Comparison of ENCODE assay signal across 9 mouse cellular contexts in genomic region chr4:138000682-138001081, GRCm38 (mm10). TPM values are rescaled to one million over a fixed set of nuclear protein-coding genes. Genes with fewer than 3 reads are reported as not detected.
DNase-seq lines count a peak whose midpoint lies in the region; ATAC-seq lines count a peak whose summit lies in the region.
"Had no signal": no experiment of that assay in that cellular context is flagged by ENCODE, and none has a peak within 500 bp of the region (broad histone marks: within the 10 kb centered on the region; RNA-seq: fewer than 3 reads in every experiment).

No protein-coding gene starts in this region.

- no peak for ATAC-seq in midbrain, embryonic 12.5 days (ENCODE audit: low FRiP score, low read depth)
- no peak for ATAC-seq in midbrain, embryonic 11.5 days (ENCODE audit: low FRiP score)

- 75% methylated on average over 7 of the region's 7 CpGs for WGBS in midbrain, embryonic 12.5 days
- 78% methylated on average over 7 of the region's 7 CpGs for WGBS in midbrain, embryonic 11.5 days
- WGBS in heart, embryonic 10.5 days = 42% methylated on average over 7 of the region's 7 CpGs

- H3K9ac ChIP-seq in midbrain, embryonic 12.5 days (replicated peaks) = 0 out of 2 replicates have a peak overlapping the region, but pooled peaks have one; percentile 4
- no peak overlapping the region for H3K9ac ChIP-seq in midbrain, embryonic 11.5 days (ENCODE audit: low read length)
- H3K9ac ChIP-seq: liver, embryonic 13.5 days had no signal

- peaks cover 76% of the 10 kb centered on the region for H3K36me3 ChIP-seq in midbrain, embryonic 12.5 days
- H3K36me3 ChIP-seq in midbrain, embryonic 11.5 days (ENCODE audit: control insufficient read depth, insufficient read depth, low read length) = peaks cover 8% of the 10 kb centered on the region
- peaks cover 81% of the 10 kb centered on the region for H3K36me3 ChIP-seq in heart, embryonic 10.5 days

- peak; percentile 58 to 79 for DNase-seq in adrenal gland, adult (ENCODE audit: inconsistent age in 2 of 2, low spot score in 1 of 2)
- DNase-seq in adrenal gland, adult 18-20 months (ENCODE audit: low spot score in 2 of 2) = no peak
- DNase-seq in midbrain, embryonic 11.5 days (ENCODE audit: low spot score, missing footprints) = no peak
- DNase-seq in heart, embryonic 10.5 days (ENCODE audit: low spot score) = peak; percentile 80
- peak; percentile 54 for DNase-seq in lung, postnatal 36 days
- DNase-seq in ovary, postnatal 10 days (ENCODE audit: low spot score) = no peak
- DNase-seq in left cerebral cortex, adult 8-10 months (ENCODE audit: low spot score in 2 of 2) = no peak
- DNase-seq: liver, embryonic 13.5 days had no signal

- H3K27me3 ChIP-seq in midbrain, embryonic 12.5 days = no peaks in the 10 kb centered on the region
- no peaks in the 10 kb centered on the region for H3K27me3 ChIP-seq in midbrain, embryonic 11.5 days (ENCODE audit: control insufficient read depth, insufficient read depth, low read length)
- H3K27me3 ChIP-seq in heart, embryonic 10.5 days (ENCODE audit: insufficient read depth, poor library complexity, severe bottlenecking) = no peaks in the 10 kb centered on the region
- H3K27me3 ChIP-seq: liver, embryonic 13.5 days had no signal

- H3K4me2 ChIP-seq in midbrain, embryonic 12.5 days (replicated peaks) = no peak overlapping the region
- no peak overlapping the region for H3K4me2 ChIP-seq in midbrain, embryonic 11.5 days
- H3K4me2 ChIP-seq: liver, embryonic 13.5 days had no signal

- no peaks in the 10 kb centered on the region for H3K9me3 ChIP-seq in midbrain, embryonic 12.5 days
- H3K9me3 ChIP-seq in midbrain, embryonic 11.5 days (ENCODE audit: control insufficient read depth, low read length) = no peaks in the 10 kb centered on the region
- no peaks in the 10 kb centered on the region for H3K9me3 ChIP-seq in heart, embryonic 10.5 days
- H3K9me3 ChIP-seq: liver, embryonic 13.5 days had no signal

- no peak overlapping the region for H3K4me3 ChIP-seq in midbrain, embryonic 12.5 days
- H3K4me3 ChIP-seq in midbrain, embryonic 11.5 days (ENCODE audit: low read depth, low read length) = no peak overlapping the region
- H3K4me3 ChIP-seq in heart, embryonic 10.5 days = no peak overlapping the region
- H3K4me3 ChIP-seq: liver, embryonic 13.5 days had no signal

- H3K27ac ChIP-seq in midbrain, embryonic 12.5 days (replicated peaks) = no peak overlapping the region
- no peak overlapping the region for H3K27ac ChIP-seq in midbrain, embryonic 11.5 days (ENCODE audit: low read depth, low read length)
- no peak overlapping the region for H3K27ac ChIP-seq in heart, embryonic 10.5 days
- H3K27ac ChIP-seq: liver, embryonic 13.5 days had no signal

- peaks cover 43% of the 10 kb centered on the region for H3K4me1 ChIP-seq in midbrain, embryonic 12.5 days
- H3K4me1 ChIP-seq in midbrain, embryonic 11.5 days (ENCODE audit: control insufficient read depth, insufficient read depth, low read length) = peaks cover 11% of the 10 kb centered on the region
- peaks cover 37% of the 10 kb centered on the region for H3K4me1 ChIP-seq in heart, embryonic 10.5 days

RNA-seq across cellular contexts. Expression of gene Eif4g3, which starts 7.9 kb away (rescaled TPM):
- total RNA-seq in adrenal gland, adult 18-20 months (2021) = 100 to 1,000 TPM in 1 of 2 experiments, 10 to 100 TPM in 1; 67.3 to 131 TPM
- polyA plus RNA-seq in midbrain, embryonic 12.5 days (2016; fragmentation: Nextera tagmentation; extraction: Ambion mirVana) = 61.6 and 62.8 TPM in 2 replicates
- 39.5 and 41.9 TPM in 2 replicates for polyA plus RNA-seq in midbrain, embryonic 11.5 days (2014; fragmentation: Nextera tagmentation; extraction: Ambion mirVana)
- polyA plus RNA-seq in heart, embryonic 10.5 days (2016; fragmentation: Nextera tagmentation; extraction: Ambion mirVana) = 29.0 and 35.3 TPM in 2 replicates
- total RNA-seq in left cerebral cortex, adult 8-10 months (2022) = 100 to 1,000 TPM; 147 to 156 (median 154) TPM

Comparison
In these comparisons a context has a peak if more than half of its experiments do, and no peak if none do; other contexts are left out.
1. DNase-seq: peak in adrenal gland, adult (2 of 2), heart, embryonic 10.5 days (single experiment) and lung, postnatal 36 days (single experiment); none in adrenal gland, adult 18-20 months (0 of 2), midbrain, embryonic 11.5 days (single experiment), ovary, postnatal 10 days (single experiment) and left cerebral cortex, adult 8-10 months (0 of 2).